Mouse (Mus musculus) Patski (cell line): Measurements from ENCODE around the gene Tex44. TPM values are rescaled to one million over a fixed set of nuclear protein-coding genes. Genes with fewer than 3 reads are reported as not detected.

ENCODE experiments used
- ATAC-seq: fragments of 100-300 bp; one replicate; pipeline ENCODE4 v1.8.0; 2021
- CTCF ChIA-PET: fragments of 350-600 bp; sonication (Branson Sonifier 250); formaldehyde crosslinking; loops from one replicate; lab custom pipeline; 2022; ENCODE audit warnings: inconsistent platforms; lab: Charles Lee
- POLR2A ChIA-PET: fragments of 350-600 bp; sonication (Branson Sonifier 250); formaldehyde crosslinking; loops from one replicate; lab custom pipeline; 2022; ENCODE audit warnings: antibody characterized with exemption, inconsistent platforms; lab: Charles Lee
- DNase-seq: peaks from one replicate; pipeline ENCODE4 v3.0.0-alpha.2; 2011; ENCODE audit warnings: low read depth, low spot score
- H3K27me3 ChIP-seq: fragments of 371-371 bp; one replicate; pipeline ENCODE4 v1.5.1; 2021
- CTCF ChIP-seq: fragments of 100-300 bp; IDR thresholded peaks from one replicate; pipeline ENCODE4 v1.5.1; 2021
- in situ Hi-C: fragments of 300-500 bp; cut with MboI; formaldehyde crosslinking; loops from 3 replicates; pipeline ENCODE4 v1.11.1; 2018; ENCODE audit warnings: low pct_unique_long_range_greater_than_20kb, mixed read lengths
- polyA plus RNA-seq: library from polyadenylated mRNA; unstranded; gene quantifications from one replicate; pipeline ENCODE4 v1.2.3, GENCODE M21; 2021

The Tex44 gene
- polyA plus RNA-seq, 1 experiment from 2014 or later = not detected

DNA sequence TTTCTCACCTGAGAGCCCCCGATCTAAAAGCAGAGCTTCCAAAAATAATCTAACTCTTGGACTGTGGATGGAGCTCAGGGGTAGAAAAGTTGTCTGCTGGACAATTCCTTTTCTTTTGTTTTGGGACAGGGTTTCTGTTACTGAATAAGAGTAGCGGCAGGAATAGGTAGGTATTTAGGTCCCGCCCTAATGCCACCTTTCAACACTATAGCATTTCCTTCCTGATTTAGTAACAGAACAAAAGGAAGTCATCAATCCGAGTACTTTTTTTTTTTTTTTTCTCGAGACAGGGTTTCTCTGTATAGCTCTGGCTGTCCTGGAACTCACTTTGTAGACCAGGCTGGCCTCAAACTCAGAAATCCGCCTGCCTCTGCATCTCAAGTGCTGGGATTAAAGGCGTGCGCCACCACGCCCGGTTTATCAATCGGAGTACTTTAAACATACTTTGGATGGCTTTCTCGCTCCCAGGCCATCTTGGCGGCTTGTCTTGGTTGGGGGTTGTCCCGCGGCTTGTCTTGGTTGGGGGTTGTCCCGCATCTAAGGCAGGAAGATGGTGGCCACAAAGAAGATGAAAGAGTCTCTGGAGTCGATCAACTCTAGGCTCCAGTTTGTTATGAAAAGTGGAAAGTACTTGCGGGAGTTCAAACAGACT lies 47.1 kb downstream of the Tex44 start:
- no peak for TF ChIP-seq CTCF
- ChIA-PET POLR2A (interaction anchor here (1.2 kb wide), 1 partner anchor 38 kb away, joined by 4 read pairs; no protein-coding TSS in a partner anchor), CTCF (interaction anchor here (1.7 to 2.0 kb wide), 3 partner anchors 9 to 30 kb away, joined by 4 to 7 read pairs (median 7); no protein-coding TSS in a partner anchor)
- no peak for DNase-seq
- ATAC-seq = no peak
- no peaks in the 10 kb centered on the region for H3K27me3 ChIP-seq
- in situ Hi-C loops = no loop called here

Other genes with a start within 250 kb of the Tex44 start
- 0.14 TPM for gene B3gnt7, start 123.5 kb upstream of the Tex44 start, polyA plus RNA-seq
- gene Ncl, start 66.9 kb upstream of the Tex44 start, polyA plus RNA-seq = 419 TPM
- gene Nmur1, start 101 bp upstream of the Tex44 start, polyA plus RNA-seq = not detected
- gene Ptma, start 100.4 kb downstream of the Tex44 start, polyA plus RNA-seq = 2,326 TPM
- 59.7 TPM for gene Pde6d, start 156.3 kb downstream of the Tex44 start, polyA plus RNA-seq
- gene Cops7b, start 156.6 kb downstream of the Tex44 start, polyA plus RNA-seq = 23.1 TPM
- 0.14 TPM for gene Nppc, start 244.2 kb downstream of the Tex44 start, polyA plus RNA-seq